Mouse (Mus musculus) hindlimb bud, embryonic 11.5 days (tissue): Measurements from ENCODE around the gene Hoxd10.

ENCODE experiments used
- DNase-seq: peaks from one replicate; pipeline ENCODE4 v3.0.0-alpha.2; 2012; ENCODE audit warnings: low read depth, low spot score; ENCODE audit errors: extremely low spot score

Gene Hoxd10

DNA sequence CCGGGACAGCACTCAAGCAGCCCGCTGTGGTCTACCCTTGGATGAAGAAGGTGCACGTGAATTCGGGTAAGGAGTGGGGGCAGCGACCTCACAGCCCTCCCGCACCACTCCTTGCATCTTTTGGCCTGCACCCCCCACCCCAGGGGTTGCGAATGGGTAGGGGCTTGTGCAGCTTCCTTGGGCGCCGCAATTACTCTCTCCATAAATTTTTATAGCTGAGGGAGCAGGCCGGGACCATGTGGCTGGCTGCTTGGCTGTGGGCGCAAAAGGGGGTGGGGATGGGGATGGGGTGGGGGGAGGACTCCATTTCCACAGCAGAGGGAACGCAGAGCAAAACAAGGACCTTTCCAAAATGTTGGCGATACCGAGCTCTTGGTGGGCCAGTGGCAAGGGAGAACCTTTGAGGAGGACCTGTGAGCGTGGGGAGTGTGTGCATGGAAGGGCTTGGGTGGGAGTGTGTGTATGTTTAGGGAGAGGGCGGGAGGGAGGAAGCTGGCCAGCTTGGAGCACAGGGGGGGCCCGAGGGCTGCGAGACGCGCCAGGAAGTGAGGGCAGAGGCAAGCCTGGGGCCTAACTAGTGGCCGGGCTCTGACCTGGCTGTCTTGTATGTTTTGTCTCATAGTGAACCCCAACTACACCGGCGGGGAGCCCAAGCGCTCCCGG is 36.0 kb downstream of the Hoxd10 start:
- DNase-seq, result no peak

DNA sequence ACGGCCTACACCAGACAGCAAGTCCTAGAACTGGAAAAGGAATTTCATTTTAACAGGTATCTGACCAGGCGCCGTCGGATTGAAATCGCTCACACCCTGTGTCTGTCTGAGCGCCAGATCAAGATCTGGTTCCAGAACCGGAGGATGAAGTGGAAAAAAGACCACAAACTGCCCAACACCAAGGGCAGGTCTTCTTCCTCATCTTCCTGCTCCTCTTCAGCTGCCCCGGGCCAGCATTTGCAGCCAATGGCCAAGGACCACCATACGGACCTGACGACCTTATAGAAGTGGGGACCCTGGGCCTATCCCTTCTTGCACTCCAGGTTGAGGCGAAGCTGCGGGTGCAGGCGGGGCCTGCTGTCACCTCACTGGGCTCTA is 36.6 kb downstream of the Hoxd10 start:
- no peak for DNase-seq

DNA sequence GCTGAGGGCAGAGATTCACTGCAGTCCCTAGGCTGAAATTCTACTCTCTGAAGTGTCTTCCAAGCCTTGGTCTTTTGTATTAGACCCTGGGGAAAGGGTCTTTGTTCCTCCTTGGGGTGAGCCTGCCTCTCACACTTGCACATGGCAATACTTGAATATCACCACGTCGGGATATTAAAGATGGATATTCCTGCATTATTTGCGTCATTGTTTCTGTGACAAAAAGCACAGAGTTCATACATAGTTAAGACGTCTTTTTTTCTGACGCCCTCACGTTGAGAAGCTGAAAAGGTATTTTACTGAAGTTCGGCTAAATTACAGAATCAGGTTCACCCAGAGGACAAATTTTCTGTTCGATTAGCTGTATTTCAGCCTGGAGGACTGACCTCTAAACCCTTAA is 38.6 kb downstream of the Hoxd10 start:
- DNase-seq, result no peak

DNA sequence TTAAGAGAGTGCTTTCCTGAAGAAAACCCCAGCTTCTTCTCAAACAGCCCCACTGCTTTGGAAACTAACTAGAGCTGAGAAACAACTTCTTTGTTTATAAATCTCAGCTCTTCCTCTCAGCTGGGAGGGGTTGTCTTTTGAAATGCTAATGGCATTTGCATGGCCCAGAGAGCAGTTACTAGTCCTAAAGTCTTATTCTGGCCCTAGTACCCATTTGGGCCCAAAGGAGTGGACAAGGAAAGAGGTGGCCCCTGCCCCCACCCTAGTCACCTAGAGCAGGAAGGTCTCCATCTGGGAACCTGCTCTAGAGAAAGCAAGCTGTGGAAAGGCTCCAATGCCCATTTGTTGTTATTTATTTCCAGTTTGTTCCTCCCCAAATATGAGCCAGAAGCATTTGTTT is 39.3 kb downstream of the Hoxd10 start:
- no peak for DNase-seq

DNA sequence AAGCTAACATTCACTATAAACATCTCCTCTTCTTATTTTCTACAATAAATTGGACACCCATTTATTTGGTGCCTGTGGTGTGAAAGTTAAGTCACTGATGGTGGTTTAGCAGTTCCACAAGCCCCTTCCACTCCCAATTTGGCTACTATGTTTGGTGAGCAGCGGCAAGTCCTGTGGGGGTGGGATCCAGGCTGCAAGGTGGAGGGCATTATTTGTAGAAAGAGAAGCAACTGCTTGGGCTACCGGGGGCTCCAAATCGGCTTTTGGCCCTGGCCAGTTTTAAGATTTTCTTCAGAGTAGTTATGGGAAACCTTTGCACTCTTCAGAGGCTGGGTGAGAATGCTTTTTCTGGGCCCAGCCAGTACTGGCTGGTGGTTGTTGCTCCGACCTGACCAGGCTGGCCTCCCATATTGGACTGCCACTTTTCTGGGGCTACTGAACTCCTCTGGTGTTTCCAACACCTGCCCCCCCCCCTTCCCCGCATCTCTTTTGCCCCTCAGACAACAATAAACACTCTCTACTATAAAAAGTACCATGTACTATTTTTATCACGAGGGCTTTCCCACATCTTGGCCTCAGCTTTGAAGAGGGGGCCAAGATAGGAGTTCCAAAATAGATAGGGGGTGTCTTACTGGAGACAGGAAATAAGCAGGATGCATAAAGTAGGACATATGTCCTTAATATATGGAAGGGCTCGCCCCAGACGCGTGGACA is 40.2 kb downstream of the Hoxd10 start:
- DNase-seq, result no peak

DNA sequence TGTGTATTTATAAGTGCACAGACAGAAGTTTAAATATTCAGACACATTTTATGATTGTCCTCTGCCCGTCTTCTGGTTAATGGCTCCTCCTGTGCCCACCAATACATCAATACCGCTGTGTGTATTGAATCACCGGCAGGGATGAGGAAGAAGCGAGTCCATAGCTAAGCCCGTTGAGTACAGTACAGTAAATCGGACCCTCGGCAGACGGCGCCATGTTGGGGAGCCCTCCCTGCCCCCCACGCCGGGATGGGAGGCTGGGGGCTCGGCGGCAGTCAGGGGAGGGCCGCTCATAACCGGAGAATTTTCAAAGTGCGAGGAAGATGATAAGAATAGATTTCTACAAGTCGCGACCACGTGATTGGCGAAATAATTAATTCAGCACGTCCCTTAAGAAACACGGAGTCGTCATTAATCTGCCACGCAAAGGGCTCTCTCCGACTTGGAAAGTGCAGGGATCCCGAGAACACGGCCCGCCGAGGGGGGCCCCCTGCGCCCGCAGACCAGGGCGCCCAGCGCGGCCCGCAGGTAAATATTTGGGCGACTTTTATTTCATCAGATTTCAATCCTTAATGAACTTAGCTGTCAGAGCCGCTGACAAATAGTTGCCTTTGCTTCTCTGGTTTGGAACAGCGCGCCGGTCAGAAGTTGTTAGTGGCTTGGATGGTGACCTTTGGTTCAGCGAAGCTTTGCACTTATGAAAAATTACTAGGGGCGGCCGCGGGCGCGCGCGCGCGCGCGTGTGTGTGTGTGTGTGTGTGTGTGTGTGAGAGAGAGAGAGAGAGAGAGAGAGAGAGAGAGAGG is 41.0 kb downstream of the Hoxd10 start:
- no peak for DNase-seq

DNA sequence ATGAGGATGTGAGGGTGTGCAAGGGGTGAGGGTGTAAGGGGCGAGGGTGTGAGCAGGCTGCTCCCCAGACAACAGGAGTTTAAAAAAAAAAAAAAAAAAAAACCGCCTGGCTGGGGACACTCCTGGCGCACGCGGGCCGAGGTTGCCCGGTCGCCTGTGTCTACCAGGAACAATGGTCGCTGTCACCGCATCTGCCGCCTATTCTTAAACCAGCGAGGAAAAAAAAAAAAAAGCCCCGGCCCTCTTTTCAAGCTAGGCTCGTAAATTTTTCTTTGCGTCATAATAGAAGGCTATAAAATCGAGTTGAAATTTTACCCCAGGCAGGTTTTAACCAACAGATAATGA is 41.6 kb downstream of the Hoxd10 start:
- DNase-seq, result no peak

DNA sequence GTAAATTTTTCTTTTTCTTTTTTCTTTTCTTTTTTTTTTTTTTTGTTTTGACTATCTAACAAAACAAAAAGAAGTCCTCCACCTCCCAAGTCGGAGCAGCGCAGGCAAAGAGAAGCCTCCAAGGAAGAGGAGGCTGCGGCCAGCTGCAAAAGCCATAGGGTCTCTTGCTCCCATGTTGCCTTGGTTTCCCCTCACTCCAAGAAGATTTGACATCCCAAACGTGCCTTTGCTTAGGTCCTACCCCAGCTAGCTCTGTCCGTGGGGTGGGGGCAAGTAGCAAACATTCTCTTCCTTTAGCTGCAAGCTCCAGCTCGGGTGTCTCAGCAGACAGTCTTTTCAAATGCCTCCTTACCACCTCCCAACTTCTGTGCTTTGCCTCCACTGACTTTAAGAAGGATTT is 42.0 kb downstream of the Hoxd10 start:
- no peak for DNase-seq

DNA sequence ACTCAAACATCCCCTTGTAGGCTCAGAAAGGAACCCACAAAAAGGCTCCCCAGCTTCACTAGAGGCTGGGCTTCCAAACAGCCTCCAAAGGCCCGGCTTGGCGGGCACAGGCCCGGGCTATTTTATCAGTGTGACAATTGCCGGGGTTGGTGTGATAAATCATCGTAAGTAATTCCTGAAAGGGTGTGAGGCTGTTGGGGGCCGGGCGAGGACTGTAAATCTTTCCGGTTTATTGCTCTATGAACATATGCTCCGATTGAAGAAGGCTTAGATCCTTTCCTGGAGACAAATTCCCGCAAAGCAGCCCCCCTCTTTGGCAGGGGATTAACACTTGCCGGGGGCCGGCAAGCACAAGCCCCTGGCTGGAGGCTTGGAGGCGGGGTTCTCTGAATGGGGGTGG is 42.7 kb downstream of the Hoxd10 start:
- DNase-seq, result no peak

DNA sequence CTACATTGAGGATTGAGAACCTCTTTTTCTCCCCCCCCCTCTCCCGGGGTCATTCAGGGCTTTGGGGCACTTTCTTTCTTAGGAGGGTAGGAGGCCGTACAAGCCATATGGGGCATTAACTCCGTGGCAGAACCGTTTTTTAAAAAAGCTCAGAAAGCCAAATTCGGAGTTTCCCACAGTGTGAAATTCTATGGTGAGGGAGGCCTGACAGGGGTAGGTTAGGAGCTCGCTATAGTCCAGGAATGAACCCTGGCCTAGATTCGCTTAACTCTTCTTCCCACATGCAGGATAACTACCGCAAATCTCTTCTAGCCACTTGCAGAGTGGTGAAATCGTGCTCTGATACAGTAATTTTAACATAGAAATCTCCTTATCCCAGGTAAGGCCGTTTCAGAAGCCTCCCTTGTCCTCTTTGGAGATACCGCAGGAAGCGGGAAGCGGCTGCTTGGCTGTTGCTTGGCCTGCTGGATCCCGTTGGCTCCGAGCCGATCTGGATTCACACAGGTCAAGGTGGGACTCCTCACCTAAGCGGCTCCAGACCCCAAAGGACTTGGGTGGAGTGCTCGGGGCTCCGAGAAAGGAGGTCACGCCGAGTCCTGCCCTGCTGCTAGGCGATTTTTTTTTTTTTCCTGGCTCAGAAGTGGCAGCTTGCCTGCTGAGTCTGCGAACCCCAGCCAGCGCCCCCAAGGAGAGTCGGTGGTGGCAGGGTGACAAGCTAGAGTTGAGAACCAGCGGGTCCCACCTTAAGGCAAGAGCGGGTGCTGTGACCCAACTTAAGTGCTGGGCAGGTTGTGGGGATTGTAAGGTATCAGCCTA is 43.5 kb downstream of the Hoxd10 start:
- no peak for DNase-seq

DNA sequence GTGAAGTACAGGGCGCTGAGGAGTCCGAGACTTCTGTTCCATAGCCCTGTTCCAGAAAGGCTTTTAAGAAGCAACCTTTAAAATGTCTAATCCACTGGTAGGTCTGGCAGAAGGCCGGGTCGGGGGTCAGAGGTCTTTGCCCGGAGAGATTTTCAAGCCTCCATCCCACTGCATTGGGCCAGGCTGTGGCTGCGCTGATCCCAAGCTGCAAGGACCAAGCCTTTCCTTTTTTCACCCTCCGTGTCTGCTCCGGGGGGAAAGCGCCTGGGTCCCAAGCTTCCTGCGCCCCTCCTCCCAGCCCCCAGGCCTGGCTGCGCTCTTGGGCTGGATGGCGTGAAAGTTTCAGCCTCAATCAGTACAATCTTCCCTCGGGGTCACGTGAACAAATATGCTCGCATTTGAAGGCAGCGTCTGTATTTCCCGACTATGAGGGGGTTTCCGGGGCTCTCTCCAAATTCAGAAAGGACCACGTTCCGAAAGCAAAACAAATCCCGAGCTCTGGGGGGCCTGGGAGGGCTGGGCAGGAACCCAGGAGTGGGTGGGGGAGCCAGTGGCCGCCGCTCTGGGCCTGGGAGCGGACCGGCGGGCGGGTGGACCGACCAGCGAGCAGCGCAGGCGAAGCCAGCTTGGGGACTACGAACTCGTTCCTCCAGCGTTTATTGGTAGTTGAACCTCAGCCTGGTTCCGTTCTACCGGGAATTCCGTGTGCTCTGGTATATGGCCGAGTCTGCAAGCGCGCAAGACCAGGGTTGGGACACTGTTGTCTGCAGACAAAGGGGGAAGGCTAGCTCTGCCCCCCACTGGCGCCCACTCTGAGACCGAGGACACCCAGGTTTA is 44.3 kb downstream of the Hoxd10 start:
- no peak for DNase-seq

DNA sequence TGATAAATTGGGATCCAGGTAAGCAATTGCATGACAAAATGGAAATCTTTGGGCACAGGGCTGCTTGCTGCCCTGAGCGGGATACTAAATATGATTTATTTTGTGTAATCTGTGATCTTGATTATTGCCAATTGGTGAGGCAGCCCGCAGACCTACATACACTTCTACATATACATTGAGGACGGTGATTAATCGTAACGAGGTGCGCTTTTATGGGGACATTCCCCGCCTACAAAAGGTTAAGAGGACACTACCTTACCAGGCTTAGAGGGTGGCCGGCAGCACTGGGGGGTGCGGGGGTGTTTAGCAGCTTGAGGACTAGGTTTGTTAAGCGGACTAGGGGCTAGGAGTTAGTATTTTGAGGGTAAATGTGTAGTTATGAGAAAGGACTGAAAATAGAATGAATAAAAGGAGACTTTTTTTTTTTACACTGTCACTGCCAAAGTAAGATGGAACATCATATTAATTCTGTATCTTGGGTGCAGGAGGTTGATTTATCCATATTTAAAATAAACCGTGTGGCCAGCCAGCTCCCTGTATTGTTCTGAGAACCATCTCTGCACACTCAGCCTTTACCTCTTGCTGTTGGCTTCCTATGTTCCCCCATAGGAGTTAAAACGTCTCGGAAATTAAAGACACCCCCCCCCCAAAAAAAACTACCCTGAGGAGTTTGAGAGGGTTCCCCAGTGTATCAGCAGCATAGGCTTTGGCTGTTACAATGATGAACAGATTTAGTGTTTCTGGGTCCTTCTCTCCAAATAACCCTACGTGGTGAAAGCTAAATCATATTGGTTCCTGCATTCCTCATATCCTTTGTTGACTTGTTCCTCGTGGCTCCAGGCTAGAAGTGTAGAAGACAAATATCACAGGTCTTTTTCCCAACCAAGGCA is 45.2 kb downstream of the Hoxd10 start:
- DNase-seq, result no peak

DNA sequence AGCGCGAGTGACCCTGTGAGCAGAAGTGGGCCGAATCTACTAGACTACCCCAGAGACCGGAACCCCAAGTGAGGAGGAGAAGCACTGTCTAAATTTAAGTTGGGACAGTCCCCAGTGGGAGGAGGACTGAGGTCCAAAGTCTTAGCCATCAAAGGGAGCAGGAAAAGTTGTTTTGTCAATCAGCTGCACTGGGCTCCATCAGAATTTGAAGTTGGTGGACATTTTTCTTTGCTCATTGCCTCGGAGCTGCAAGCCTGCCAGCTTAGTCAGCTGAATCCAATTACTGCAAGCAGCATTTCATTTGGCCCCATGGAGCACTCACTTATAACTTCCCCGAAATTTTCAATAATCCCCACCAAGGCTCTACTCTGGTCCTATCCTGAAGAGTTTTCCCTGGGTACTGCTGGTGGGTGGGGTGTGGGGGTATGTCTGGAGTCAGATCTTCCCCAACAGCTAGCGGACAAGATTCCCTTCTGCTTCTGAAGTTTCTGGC is 45.9 kb downstream of the Hoxd10 start:
- DNase-seq, result no peak

DNA sequence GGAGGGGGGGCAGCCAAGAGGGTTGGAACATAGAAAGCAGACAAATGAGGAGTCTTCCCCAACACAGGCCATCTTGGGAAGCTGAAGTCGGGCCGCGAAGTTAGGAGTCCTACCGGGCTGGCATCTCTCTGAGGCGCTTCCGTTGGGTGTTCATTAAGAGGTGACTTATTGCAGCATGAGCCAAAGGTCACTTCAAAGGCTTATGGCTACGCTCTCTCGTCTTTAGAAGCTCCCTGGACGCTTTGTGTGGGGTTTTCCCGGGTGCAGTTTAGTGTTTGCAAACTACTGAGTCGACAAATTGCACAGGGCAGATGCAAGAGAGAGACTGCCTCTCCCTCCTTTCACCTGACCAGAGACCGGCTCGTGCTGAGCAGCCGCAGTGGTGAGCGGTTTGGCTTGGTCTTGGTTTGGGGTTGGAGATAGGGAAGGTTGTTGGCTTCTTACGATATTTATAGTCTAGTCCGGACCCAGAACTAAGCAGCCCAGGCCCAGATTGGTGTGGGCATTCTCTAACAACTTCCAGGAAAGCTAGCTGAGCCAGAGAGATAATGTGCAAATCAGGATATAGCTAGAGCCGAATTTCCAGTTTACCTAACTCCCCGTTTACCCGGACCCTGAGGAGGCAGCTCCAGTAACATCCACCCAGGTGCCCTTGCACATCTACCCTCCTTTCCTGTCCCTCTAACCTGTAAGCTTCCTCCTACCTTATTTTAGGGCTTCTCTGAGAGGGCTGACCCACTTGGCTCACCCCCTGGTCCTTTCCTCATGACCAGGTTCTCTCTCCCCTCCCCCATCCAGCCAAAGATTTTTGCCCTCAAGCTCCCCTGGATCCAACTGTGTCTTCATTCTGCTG is 47.1 kb downstream of the Hoxd10 start:
- DNase-seq, result no peak

DNA sequence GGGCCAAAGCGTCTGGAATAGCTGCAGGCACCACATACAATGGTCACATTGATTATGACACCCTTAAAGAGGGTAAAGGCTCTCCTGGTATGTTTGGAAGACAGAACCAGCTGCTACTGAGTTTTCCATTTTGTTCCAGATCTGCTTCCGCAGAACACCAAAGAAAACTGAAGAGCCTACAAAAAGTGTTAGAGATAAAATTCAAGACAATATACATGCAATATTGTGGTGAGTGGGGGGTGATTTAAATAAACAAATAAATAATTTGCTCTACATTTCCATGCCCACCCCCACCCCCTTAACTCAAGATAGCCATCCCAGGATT is 47.7 kb downstream of the Hoxd10 start:
- no peak for DNase-seq

DNA sequence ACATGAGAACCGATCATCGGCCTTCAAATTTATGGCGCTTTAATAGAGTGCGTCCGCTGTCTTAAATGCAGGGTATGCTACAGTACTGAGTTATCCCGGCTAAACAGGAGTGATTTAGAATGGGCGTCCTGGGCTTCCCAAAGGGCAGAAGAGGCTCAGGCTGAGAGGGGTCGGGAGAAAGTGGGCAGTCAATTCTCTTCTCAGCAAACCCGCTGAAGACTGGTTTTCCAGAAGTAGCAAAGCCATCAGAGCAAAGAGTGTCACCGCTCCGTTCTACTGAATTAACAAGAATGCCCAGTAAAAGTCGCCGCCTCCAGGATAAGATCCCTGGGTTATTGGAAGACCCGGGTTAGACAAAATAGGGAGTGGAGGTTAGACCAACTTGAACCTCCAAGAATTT is 48.1 kb downstream of the Hoxd10 start:
- DNase-seq, result no peak

DNA sequence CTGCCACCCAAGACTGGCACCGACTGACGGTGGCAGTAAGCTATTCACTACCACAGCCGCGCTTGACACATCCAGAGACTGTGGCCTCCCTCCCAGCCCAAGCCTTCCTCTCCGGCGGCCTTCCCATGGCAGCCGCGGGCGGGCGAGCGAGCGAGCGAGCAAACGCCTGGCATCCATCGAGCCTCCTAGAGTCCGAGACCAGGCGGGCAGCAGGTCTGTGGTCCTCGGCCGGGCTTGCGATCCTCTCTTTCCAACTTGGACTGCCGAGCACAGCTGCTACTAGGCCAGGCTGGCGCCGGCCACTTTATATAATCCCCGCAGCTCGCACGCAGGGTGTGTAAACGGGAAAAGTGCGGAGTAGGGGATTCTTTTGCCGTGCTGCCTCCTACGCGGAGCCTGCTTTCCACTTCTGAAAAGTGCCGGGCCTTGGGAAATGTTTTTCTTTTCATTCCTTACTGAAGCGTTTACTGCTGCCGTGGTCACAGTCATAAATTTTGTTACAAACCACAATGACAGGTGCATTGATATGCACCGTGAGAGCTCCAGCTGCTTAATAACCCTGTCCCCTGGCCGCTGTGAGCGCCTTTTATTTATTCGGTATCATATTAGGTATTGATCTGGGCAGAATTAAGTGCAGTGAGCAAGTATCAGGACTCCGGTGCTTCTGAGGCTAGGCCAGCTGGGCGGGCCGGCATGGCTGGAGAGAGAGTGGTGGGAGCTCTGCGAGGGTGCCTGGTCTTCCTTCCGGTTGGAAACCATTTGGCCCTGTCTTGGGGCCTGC is 48.8 kb downstream of the Hoxd10 start:
- DNase-seq, result no peak
